Mouse (Mus musculus) kidney, adult 2 months (tissue): ENCODE results near the gene Vmn1r86. TPM values are rescaled to one million over a fixed set of nuclear protein-coding genes. Genes with fewer than 3 reads are reported as not detected.

Experiments used
- DNase-seq: peaks from one replicate; pipeline ENCODE4 v3.0.0; 2021
- H3K27ac ChIP-seq: fragments of 200-500 bp; 2 replicates; pipeline ENCODE4 v1.5.1; 2012; ENCODE audit warnings: low read depth, low read length, control low read depth, inconsistent platforms; ENCODE audit not compliant: insufficient read depth
- H3K27me3 ChIP-seq: fragments of 200-500 bp; replicated peaks from 2 replicates; pipeline ENCODE4 v1.6.1; 2012; ENCODE audit warnings: mild to moderate bottlenecking, moderate library complexity, low read length, inconsistent platforms; ENCODE audit not compliant: control insufficient read depth, insufficient read depth
- H3K36me3 ChIP-seq: fragments of 200-500 bp; 2 replicates; pipeline ENCODE4 v1.6.1; 2012; ENCODE audit warnings: mild to moderate bottlenecking, moderate library complexity, low read length, inconsistent platforms; ENCODE audit not compliant: control insufficient read depth, insufficient read depth
- H3K4me1 ChIP-seq: fragments of 200-500 bp; 2 replicates; pipeline ENCODE4 v1.6.1; 2011; ENCODE audit warnings: low read length; ENCODE audit not compliant: control insufficient read depth, insufficient read depth
- H3K4me3 ChIP-seq: fragments of 200-500 bp; 2 replicates; pipeline ENCODE4 v1.5.1; 2011; ENCODE audit warnings: mild to moderate bottlenecking, low read depth, low read length, control low read depth; ENCODE audit not compliant: insufficient read depth
- CTCF ChIP-seq: fragments of 200-500 bp; conservative IDR thresholded peaks from 2 replicates; pipeline ENCODE4 v1.5.1; 2011; ENCODE audit warnings: low read depth, mild to moderate bottlenecking, control low read depth, low read length, moderate library complexity, mixed read lengths; ENCODE audit not compliant: insufficient read depth, insufficient read length
- POLR2A ChIP-seq: fragments of 200-500 bp; IDR thresholded peaks from one replicate; pipeline ENCODE4 v1.6.1; 2011; ENCODE audit warnings: low read depth, low read length, control low read depth
- WGBS: fragments of 180-500 bp; shearing (Covaris S2); methylation state at CpG from one replicate; pipeline ENCODE4 v1.1.7; 2018; 5-methylcytosine and 5-hydroxymethylcytosine counted together
- polyA plus RNA-seq: library from polyadenylated mRNA; depleted of rRNA; stranded (reverse); fragments of >200 nt; gene quantifications from 2 replicates; pipeline ENCODE4 v1.2.3, GENCODE M21; 2012; rRNA removed

Gene Vmn1r86
- polyA plus RNA-seq, 1 experiment: not detected

GRCm38 (mm10) chr7:13059536-13059935 is 60.2 kb downstream of the Vmn1r86 start:
- H3K27me3 ChIP-seq: no peaks in the 10 kb centered on the region
- no peak for TF ChIP-seq CTCF
- no peak for TF ChIP-seq POLR2A
- no peaks in the 10 kb centered on the region; the same call in 1 of the 2 replicates for H3K4me1 ChIP-seq
- no peak for DNase-seq
- H3K4me3 ChIP-seq: no peak overlapping the region
- no peak overlapping the region for H3K27ac ChIP-seq
- WGBS: 92% methylated on average over 9 of the region's 9 CpGs
- no peaks in the 10 kb centered on the region for H3K36me3 ChIP-seq

GRCm38 (mm10) chr7:13056913-13057700 is 62.6 kb downstream of the Vmn1r86 start:
- no peaks in the 10 kb centered on the region for H3K36me3 ChIP-seq
- no peak overlapping the region for H3K27ac ChIP-seq
- no peaks in the 10 kb centered on the region; the same call in 1 of the 2 replicates for H3K4me1 ChIP-seq
- no peaks in the 10 kb centered on the region for H3K27me3 ChIP-seq
- H3K4me3 ChIP-seq: no peak overlapping the region
- DNase-seq: no peak
- TF ChIP-seq CTCF: no peak
- no peak for TF ChIP-seq POLR2A
- 54% methylated on average over 8 of the region's 8 CpGs for whole genome bisulfite sequencing

- under 1% methylated on average over 41 of the region's 41 CpGs for WGBS
- Histone ChIP-seq H3K4me1 (no peaks in the 10 kb centered on the region; the same call in 1 of the 2 replicates), H3K27ac (peak within 1 kb of the TSS; percentile 89), H3K27me3 (no peaks in the 10 kb centered on the region), H3K4me3 (peak within 1 kb of the TSS; percentile 89), H3K36me3 (no peaks in the 10 kb centered on the region)
- TF ChIP-seq CTCF (no peak), POLR2A (peak; percentile 85)
- peak; percentile 98 for DNase-seq
Observed at GRCm38 (mm10) chr7:13054287-13055010, 65.3 kb downstream of the Vmn1r86 start, which contains the start of gene Mzf1. Mzf1 (minus strand) TSS chr7:13054764.

- WGBS: 2% methylated on average over 15 of the region's 15 CpGs
- peak overlapping the region; percentile 89 for H3K4me3 ChIP-seq
- H3K27me3 ChIP-seq: no peaks in the 10 kb centered on the region
- no peak for DNase-seq
- H3K27ac ChIP-seq: peak overlapping the region; percentile 49; the same call in 1 of the 2 replicates
- no peaks in the 10 kb centered on the region; the same call in 1 of the 2 replicates for H3K4me1 ChIP-seq
- TF ChIP-seq CTCF (no peak), POLR2A (no peak)
- H3K36me3 ChIP-seq: no peaks in the 10 kb centered on the region
Observed at GRCm38 (mm10) chr7:13053961-13054286, 65.8 kb downstream of the Vmn1r86 start.

- Histone ChIP-seq H3K4me1 (no peaks in the 10 kb centered on the region; the same call in 1 of the 2 replicates), H3K4me3 (no peak overlapping the region), H3K27me3 (no peaks in the 10 kb centered on the region), H3K36me3 (no peaks in the 10 kb centered on the region), H3K27ac (no peak overlapping the region)
- 95% methylated on average over 2 of the region's 2 CpGs for WGBS
- TF ChIP-seq POLR2A (no peak), CTCF (no peak)
- DNase-seq: no peak
Observed at GRCm38 (mm10) chr7:13053501-13053900, 66.2 kb downstream of the Vmn1r86 start.

- Histone ChIP-seq H3K27me3 (no peaks in the 10 kb centered on the region), H3K36me3 (no peaks in the 10 kb centered on the region), H3K4me1 (no peaks in the 10 kb centered on the region; the same call in 1 of the 2 replicates), H3K4me3 (no peak overlapping the region), H3K27ac (no peak overlapping the region)
- no peak for TF ChIP-seq CTCF
- TF ChIP-seq POLR2A: no peak
- 86% methylated on average over 13 of the region's 13 CpGs for WGBS
- DNase-seq: no peak
Observed at GRCm38 (mm10) chr7:13053001-13053400, 66.7 kb downstream of the Vmn1r86 start.

Other genes with a start within 250 kb of the Vmn1r86 start
- 1.3 and 1.4 TPM in 2 replicates for gene Zfp128, start 238.7 kb downstream of the Vmn1r86 start, polyA plus RNA-seq
- 11.6 and 12.5 TPM in 2 replicates for gene Zscan22, start 222.1 kb downstream of the Vmn1r86 start, polyA plus RNA-seq
- gene Rps5, start 197.6 kb downstream of the Vmn1r86 start, polyA plus RNA-seq: 1,384 and 1,441 TPM in 2 replicates
- gene Rnf225, start 192.5 kb downstream of the Vmn1r86 start, polyA plus RNA-seq: 0.08 and 0.11 TPM in 2 replicates
- gene Zfp324, start 154.1 kb downstream of the Vmn1r86 start, polyA plus RNA-seq: 4.8 and 5.9 TPM in 2 replicates
- 5.4 and 6.2 TPM in 2 replicates for gene Zfp446, start 142.1 kb downstream of the Vmn1r86 start, polyA plus RNA-seq
- 0.56 and 0.69 TPM in 2 replicates for gene Slc27a5, start 121.7 kb downstream of the Vmn1r86 start, polyA plus RNA-seq
- 186 and 191 TPM in 2 replicates for gene Trim28, start 120.8 kb downstream of the Vmn1r86 start, polyA plus RNA-seq
- gene Zbtb45, start 109.9 kb downstream of the Vmn1r86 start, polyA plus RNA-seq: 14.1 and 15.0 TPM in 2 replicates
- gene Chmp2a, start 85.1 kb downstream of the Vmn1r86 start, polyA plus RNA-seq: 103 and 134 TPM in 2 replicates
- 231 and 249 TPM in 2 replicates for gene Ube2m, start 81.6 kb downstream of the Vmn1r86 start, polyA plus RNA-seq
- gene Mzf1, start 65.2 kb downstream of the Vmn1r86 start, polyA plus RNA-seq: 1.3 and 1.8 TPM in 2 replicates
- not detected in 2 replicates for gene Vmn1r85, start 24.7 kb downstream of the Vmn1r86 start, polyA plus RNA-seq
- gene Vmn1r87, start 20.2 kb upstream of the Vmn1r86 start, polyA plus RNA-seq: not detected in 2 replicates
- gene Vmn1r88, start 39.7 kb upstream of the Vmn1r86 start, polyA plus RNA-seq: not detected in 2 replicates
- gene Vmn1r89, start 93.1 kb upstream of the Vmn1r86 start, polyA plus RNA-seq: not detected in 2 replicates
- gene Lig1, start 157.4 kb upstream of the Vmn1r86 start, polyA plus RNA-seq: 3.4 TPM in 2 replicates
- 3.2 and 4.0 TPM in 2 replicates for gene Zswim9, start 158.8 kb upstream of the Vmn1r86 start, polyA plus RNA-seq
- 0.03 and 0.05 TPM in 2 replicates for gene Pla2g4c, start 204.7 kb upstream of the Vmn1r86 start, polyA plus RNA-seq